Mouse (Mus musculus) left cerebral cortex, postnatal 10 days (tissue): ENCODE results near the gene Sumo3. TPM values are rescaled to one million over a fixed set of nuclear protein-coding genes. Genes with fewer than 3 reads are reported as not detected.
A peak's percentile ranks its signal among the peaks of the same experiment; 100 is the strongest.

Experiments used
- DNase-seq, 2 experiments: peaks; one replicate each; pipeline ENCODE4 v3.0.0; 2021 to 2022; ENCODE audit warnings: low spot score in 2 of 2, mixed read lengths in 1 of 2; ENCODE audit errors: extremely low spot score in 1 of 2
- intact Hi-C: fragments of 180-260 bp; cut with DNase I; formaldehyde crosslinking; loops from one replicate; pipeline ENCODE4 v1.15.1; 2025
- total RNA-seq, 2 experiments: library from RNA; stranded (reverse); gene quantifications; 2 replicates each; pipeline ENCODE4 v1.2.3; 2021

Sumo3 gene
- total RNA-seq, 2 experiments from 2014 or later = 142 to 154 TPM

- intact Hi-C loops = no loop called here
- no peak for DNase-seq
Measured at GRCm38 (mm10) chr10:77586637-77587036, 19.3 kb upstream of the Sumo3 start.

- intact Hi-C loops = no loop called here
- no peak for DNase-seq
Measured at GRCm38 (mm10) chr10:77587091-77587775, 18.7 kb upstream of the Sumo3 start.

- DNase-seq = no peak
Measured at GRCm38 (mm10) chr10:77588036-77588435, 17.9 kb upstream of the Sumo3 start.

DNA sequence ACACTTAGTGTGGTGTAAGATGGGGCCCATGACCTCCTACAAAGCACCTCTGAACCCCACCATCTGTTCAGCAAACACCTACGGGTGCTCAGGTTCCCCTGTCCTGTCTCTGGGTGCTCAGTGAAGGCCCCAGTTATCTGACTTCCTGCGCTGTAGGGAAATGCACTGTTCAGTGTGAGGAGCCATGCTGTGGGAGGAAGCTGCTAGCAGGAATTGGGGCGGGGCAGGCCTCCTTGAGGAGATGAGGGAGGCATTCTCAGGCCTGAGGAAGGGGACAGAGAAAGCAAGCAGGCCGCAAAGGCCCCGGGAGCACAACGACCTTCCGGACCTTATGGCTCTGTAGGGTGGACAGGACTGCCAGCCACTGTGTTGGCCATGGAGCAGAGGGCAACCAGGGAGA, 16.8 kb upstream of the Sumo3 start:
- intact Hi-C loops = no loop called here

More at GRCm38 (mm10) chr10:77588036-77588435, 17.9 kb upstream of the Sumo3 start:
- intact Hi-C loops = no loop called here

GRCm38 (mm10) chr10:77589749-77590148, 16.1 kb upstream of the Sumo3 start:
- DNase-seq = peak in 1 of 2 experiments; percentile 70
- intact Hi-C loops = no loop called here

More for the DNA sequence above, 16.8 kb upstream of the Sumo3 start:
- peak in 1 of 2 experiments; percentile 73 for DNase-seq

DNA sequence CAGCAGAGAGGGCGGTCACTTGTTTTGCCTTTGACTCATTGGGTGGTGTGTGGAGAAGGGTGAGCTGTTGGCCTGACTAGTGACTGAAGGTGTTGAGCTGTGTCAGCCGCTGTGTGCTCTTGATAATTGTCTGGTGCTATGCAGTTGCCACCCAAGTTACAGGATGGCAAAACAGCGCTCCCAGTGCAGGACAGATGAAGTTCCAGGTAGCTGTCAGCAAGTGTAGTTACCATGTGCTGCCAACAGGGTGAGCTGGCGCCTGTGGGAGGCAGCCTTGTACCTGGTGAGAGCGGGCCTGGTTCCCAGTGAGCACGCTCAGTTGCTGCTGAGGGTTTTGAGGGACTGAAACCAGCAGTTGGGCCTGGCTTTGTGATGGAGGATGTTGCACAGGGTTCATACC, 15.1 kb upstream of the Sumo3 start:
- DNase-seq = peak in 1 of 2 experiments; percentile 70
- intact Hi-C loops = no loop called here

DNA sequence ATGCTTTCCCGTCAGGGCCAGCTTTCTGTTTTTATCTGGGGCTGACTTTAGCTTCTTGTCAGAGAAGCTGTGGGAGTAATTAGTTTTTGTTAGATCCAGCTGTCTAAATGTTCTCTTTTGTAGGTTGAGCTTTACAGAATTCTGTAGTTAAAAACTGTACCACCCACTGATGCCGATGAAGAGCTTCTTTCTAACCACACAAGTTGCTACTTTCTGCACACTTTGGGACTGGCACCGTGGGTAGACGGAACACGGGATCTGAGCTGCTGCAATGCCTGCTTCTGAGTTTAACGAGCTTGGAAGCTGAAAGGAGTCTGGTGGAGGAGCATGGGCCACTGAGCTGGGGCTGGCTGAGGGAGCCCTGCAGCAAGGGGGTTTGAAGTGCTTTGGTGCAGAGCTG, 14.4 kb upstream of the Sumo3 start:
- no peak for DNase-seq
- intact Hi-C loops = no loop called here

DNA sequence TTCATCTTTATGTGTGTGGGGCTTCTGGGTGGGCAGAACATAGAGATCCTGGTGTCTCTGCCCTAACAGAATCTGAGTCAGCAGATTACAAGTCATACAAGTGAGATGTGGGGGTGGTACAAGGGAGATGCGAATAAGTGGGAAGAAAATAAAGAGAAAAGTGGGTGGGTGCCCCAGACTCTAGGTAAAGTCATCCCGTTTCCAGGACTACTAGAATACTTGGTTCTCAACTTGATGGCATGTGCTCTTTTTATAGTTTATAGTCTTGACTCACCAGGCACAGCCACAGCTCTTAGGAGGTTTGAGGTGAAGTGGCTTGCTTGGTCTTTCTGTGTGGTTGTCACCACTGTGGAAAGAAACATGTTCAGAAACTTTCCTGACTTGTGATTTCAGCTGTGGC, 9.8 kb upstream of the Sumo3 start:
- DNase-seq = no peak
- intact Hi-C loops = no loop called here

DNA sequence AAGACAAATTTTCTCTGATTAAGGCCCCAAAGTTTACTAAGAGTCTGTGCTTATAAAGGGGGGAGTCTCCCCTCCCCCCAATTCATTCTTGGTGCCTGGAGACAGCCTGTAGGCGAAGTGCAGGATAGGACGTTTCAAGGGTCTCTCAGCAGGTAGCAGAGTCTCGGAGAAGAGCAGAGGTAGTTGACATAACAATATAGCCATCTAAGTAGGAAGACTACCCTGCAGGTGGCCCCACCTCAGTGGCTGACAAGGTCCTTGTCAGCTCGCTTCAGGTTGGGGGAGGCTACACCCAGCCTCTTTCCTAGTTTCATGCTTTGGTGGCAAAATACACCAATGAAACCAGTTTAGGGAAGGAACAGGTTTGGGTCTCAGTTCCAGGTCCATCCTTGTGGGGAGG, 2.9 kb upstream of the Sumo3 start:
- no peak for DNase-seq
- intact Hi-C loops = no loop called here

DNA sequence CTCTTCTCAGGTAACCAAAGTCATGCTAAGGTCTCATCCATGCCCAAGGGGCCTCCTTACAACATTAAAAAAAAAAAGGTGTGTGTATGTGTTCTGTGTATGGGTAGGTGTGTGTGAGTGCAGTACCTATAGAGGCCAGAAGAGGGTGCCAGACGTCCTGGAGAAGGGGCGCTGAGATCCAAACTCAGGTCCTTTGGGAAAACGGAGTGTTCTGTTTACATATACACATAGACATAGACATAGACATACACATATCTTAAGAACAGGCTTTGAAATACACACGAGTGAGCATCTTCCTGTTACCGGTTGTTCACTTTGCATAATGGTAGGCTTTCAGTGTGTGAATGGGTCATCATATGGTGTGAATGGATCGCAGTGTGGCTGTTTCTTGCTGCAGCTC, 1.8 kb upstream of the Sumo3 start:
- intact Hi-C loops = no loop called here
- DNase-seq = no peak

- intact Hi-C loops = loop anchor here (5.0 kb wide), 1 partner anchor 88 kb away; the partner anchor contains the start of gene Fam207a
- DNase-seq = no peak
Measured at GRCm38 (mm10) chr10:77604958-77605357, 939 bp upstream of the Sumo3 start.

- DNase-seq = no peak
- intact Hi-C loops = loop anchor here (5.0 kb wide), 1 partner anchor 88 kb away; the partner anchor contains the start of gene Fam207a
Measured at GRCm38 (mm10) chr10:77605368-77605767, 529 bp upstream of the Sumo3 start.

DNA sequence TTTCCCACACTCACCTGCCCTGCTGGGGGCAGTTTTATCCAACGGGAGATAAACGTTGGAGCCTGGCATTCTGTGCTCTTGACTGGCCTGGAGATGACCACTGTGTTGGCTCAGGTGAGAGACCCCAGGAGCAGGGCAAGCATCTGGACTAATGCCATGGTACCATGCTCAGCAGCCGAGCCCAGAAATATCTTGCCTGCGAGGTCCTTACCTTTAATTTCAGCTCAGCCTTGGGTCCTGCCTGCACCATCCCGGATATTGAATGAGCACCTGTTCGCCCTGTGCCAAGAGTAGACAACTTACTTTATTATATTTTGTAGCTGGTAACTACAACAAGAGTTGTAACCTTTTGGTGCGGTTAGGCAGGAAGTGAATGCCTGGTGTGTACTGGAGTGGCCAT, 958 bp downstream of the Sumo3 start:
- no peak for DNase-seq
- intact Hi-C loops = loop anchor here (5.0 kb wide), 1 partner anchor 90 kb away; the partner anchor contains the start of gene Fam207a

DNA sequence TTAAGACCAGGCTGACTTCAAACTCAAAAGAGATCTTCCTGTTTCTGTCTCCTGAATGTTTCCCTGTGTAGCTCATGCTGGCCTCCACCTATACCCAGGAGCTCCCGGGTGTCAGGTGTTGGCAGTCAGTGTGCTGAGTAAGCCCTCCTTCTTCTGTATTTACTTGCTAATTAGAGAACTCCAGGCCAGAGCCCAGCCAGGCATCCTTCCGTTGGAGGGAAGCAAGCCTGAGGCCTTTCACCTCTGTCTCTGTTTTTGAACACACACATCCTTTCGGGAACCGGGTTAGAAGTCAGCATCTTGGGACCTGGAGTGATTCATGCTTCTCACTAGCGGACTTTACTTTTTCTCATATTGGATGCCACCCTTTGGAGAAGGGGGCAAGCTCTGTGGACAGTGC, 1.5 kb downstream of the Sumo3 start:
- no peak for DNase-seq
- intact Hi-C loops = loop anchor here (5.0 kb wide), 1 partner anchor 90 kb away; the partner anchor contains the start of gene Fam207a

- no peak for DNase-seq
- intact Hi-C loops = loop anchor here (5.0 kb wide), 1 partner anchor 91 kb away; the partner anchor contains the start of gene Fam207a
Measured at GRCm38 (mm10) chr10:77608589-77608988, 2.7 kb downstream of the Sumo3 start.

- intact Hi-C loops = no loop called here
- no peak for DNase-seq
Measured at GRCm38 (mm10) chr10:77610221-77610961, 4.5 kb downstream of the Sumo3 start.

- no peak for DNase-seq
- intact Hi-C loops = no loop called here
Measured at GRCm38 (mm10) chr10:77613409-77613808, 7.5 kb downstream of the Sumo3 start.

- no peak for DNase-seq
- intact Hi-C loops = no loop called here
Measured at GRCm38 (mm10) chr10:77615647-77616046, 9.8 kb downstream of the Sumo3 start.

DNA sequence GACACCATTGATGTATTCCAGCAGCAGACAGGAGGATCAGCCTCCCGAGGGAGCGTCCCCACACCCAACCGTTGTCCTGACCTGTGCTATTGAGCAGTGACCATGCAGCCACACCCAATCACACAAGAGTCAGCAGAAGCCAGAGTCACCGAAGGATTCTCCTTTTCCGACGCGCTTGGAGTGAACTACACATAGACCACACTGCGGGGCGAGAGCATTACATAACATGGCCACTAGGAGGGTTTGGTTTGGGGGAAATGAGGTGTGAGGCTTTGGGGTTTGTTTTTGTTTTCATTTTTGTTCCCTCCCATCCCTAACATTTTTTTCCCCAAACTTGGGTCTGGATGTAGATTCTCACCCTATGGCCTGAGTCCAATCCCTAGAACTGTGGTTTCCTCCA, 10.3 kb downstream of the Sumo3 start:
- intact Hi-C loops = no loop called here
- DNase-seq = no peak

GRCm38 (mm10) chr10:77616926-77617325, 11.0 kb downstream of the Sumo3 start:
- DNase-seq = no peak
- intact Hi-C loops = no loop called here
